Mouse (Mus musculus) embryonic facial prominence, embryonic 11.5 days (tissue): ENCODE measurements around the gene Trove2. TPM values are rescaled to one million over a fixed set of nuclear protein-coding genes. Genes with fewer than 3 reads are reported as not detected.

Experiments
- ATAC-seq: fragments of 200-750 bp; cut with Nextera tagmentation; replicated peaks from 2 replicates; pipeline ENCODE4 v1.8.0; 2017; ENCODE audit warnings: low read depth; ENCODE audit not compliant: insufficient number of reproducible peaks, low FRiP score, low TSS enrichment
- DNase-seq: peaks from one replicate; pipeline ENCODE4 v3.0.0-alpha.2; 2015; ENCODE audit warnings: low spot score
- H3K27ac ChIP-seq: fragments of 300-500 bp; sonication (generic); replicated peaks from 2 replicates; pipeline ENCODE4 v1.5.1; 2014; ENCODE audit warnings: mild to moderate bottlenecking, low read depth, low read length, control low read depth
- H3K27me3 ChIP-seq: fragments of 300-500 bp; sonication (generic); 2 replicates; pipeline ENCODE4 v1.6.1; 2014; ENCODE audit warnings: mild to moderate bottlenecking, low read length, moderate library complexity, mixed read lengths; ENCODE audit not compliant: control insufficient read depth, insufficient read depth
- H3K36me3 ChIP-seq: fragments of 300-500 bp; sonication (generic); replicated peaks from 2 replicates; pipeline ENCODE4 v1.6.1; 2014; ENCODE audit warnings: low read depth, mild to moderate bottlenecking, low read length, moderate library complexity, mixed read lengths; ENCODE audit not compliant: control insufficient read depth, insufficient read depth
- H3K4me1 ChIP-seq: fragments of 300-500 bp; sonication (generic); 2 replicates; pipeline ENCODE4 v1.6.1; 2014; ENCODE audit warnings: low read length, mixed read lengths; ENCODE audit not compliant: control insufficient read depth, insufficient read depth
- H3K4me2 ChIP-seq: fragments of 300-500 bp; sonication (generic); 2 replicates; pipeline ENCODE4 v1.6.1; 2014; ENCODE audit warnings: low read depth, mild to moderate bottlenecking, control low read depth, low read length, moderate library complexity
- H3K4me3 ChIP-seq: fragments of 300-500 bp; sonication (generic); 2 replicates; pipeline ENCODE4 v1.5.1; 2014; ENCODE audit warnings: low read depth, low read length, control low read depth
- H3K9ac ChIP-seq: fragments of 300-500 bp; sonication (generic); replicated peaks from 2 replicates; pipeline ENCODE4 v1.6.1; 2014; ENCODE audit warnings: mild to moderate bottlenecking, control low read depth, low read length
- H3K9me3 ChIP-seq: fragments of 300-500 bp; sonication (generic); replicated peaks from 2 replicates; pipeline ENCODE4 v1.6.1; 2016; ENCODE audit warnings: mild to moderate bottlenecking, low read length, inconsistent platforms, mixed read lengths; ENCODE audit not compliant: control insufficient read depth
- WGBS: fragments of 180-500 bp; shearing (Covaris S2); extraction: QIAGEN DNeasy Blood & Tissue Kit; methylation state at CpG from one replicate; pipeline ENCODE4 v1.1.7; 2014; 5-methylcytosine and 5-hydroxymethylcytosine counted together
- polyA plus RNA-seq: library from polyadenylated mRNA; unstranded; fragments of >200 nt; fragmentation: Nextera tagmentation; extraction: Ambion mirVana; gene quantifications from 2 replicates; pipeline ENCODE4 v1.2.1, GENCODE M21; 2014

Gene Trove2
- polyA plus RNA-seq, 1 experiment from 2014 or later = 31.0 TPM

- H3K9me3 ChIP-seq = no peaks in the 10 kb centered on the region
- under 1% methylated on average over 65 of the region's 74 CpGs for WGBS
- ATAC-seq = peak; percentile 100
- no peaks in the 10 kb centered on the region; the same call in 1 of the 2 replicates for H3K36me3 ChIP-seq
- peak within 1 kb of the TSS; percentile 92 for H3K9ac ChIP-seq
- H3K4me1 ChIP-seq = no peaks in the 10 kb centered on the region
- peak within 1 kb of the TSS; percentile 87 for H3K27ac ChIP-seq
- H3K4me3 ChIP-seq = peak within 1 kb of the TSS; percentile 73
- peak; percentile 91 for DNase-seq
- no peaks in the 10 kb centered on the region for H3K27me3 ChIP-seq
- peak within 1 kb of the TSS; percentile 57 for H3K4me2 ChIP-seq
These were observed 74.1 kb downstream of the Trove2 start, which contains the start of gene Cdc73 for GRCm38 (mm10) chr1:143702741-143703262. Gene Cdc73, minus strand, starts transcription at chr1:143702893.

GRCm38 (mm10) chr1:143702141-143702740, 74.6 kb downstream of the Trove2 start:
- H3K27me3 ChIP-seq = no peaks in the 10 kb centered on the region
- H3K9ac ChIP-seq = peak overlapping the region; percentile 92
- H3K4me1 ChIP-seq = no peaks in the 10 kb centered on the region
- WGBS = under 1% methylated on average over 31 of the region's 48 CpGs
- no peaks in the 10 kb centered on the region for H3K9me3 ChIP-seq
- peak overlapping the region; percentile 57 for H3K4me2 ChIP-seq
- ATAC-seq (peak; percentile 81), DNase-seq (peak; percentile 42)
- peak overlapping the region; percentile 87 for H3K27ac ChIP-seq
- no peaks in the 10 kb centered on the region; the same call in 1 of the 2 replicates for H3K36me3 ChIP-seq
- peak overlapping the region; percentile 73 for H3K4me3 ChIP-seq

- Histone ChIP-seq H3K9me3 (no peaks in the 10 kb centered on the region), H3K4me1 (no peaks in the 10 kb centered on the region), H3K36me3 (no peaks in the 10 kb centered on the region; the same call in 1 of the 2 replicates), H3K27ac (no peak overlapping the region; the same call in 1 of the 2 replicates), H3K4me3 (peak overlapping the region; percentile 73), H3K27me3 (no peaks in the 10 kb centered on the region), H3K4me2 (peak overlapping the region; percentile 57), H3K9ac (peak overlapping the region; percentile 92)
- ATAC-seq (no peak), DNase-seq (no peak)
- 0% methylated on average over 13 of the region's 13 CpGs for WGBS
These were observed 75.1 kb downstream of the Trove2 start for GRCm38 (mm10) chr1:143701736-143702135.

Other genes with a start within 250 kb of the Trove2 start
- gene B3galt2, start 136.4 kb downstream of the Trove2 start, polyA plus RNA-seq = 0.35 and 0.74 TPM in 2 replicates
- 24.5 and 27.3 TPM in 2 replicates for gene Cdc73, start 74.2 kb downstream of the Trove2 start, polyA plus RNA-seq
- 80.4 and 87.3 TPM in 2 replicates for gene Glrx2, start 60.7 kb downstream of the Trove2 start, polyA plus RNA-seq
- gene Uchl5, start 204 bp upstream of the Trove2 start, polyA plus RNA-seq = 78.5 and 90.2 TPM in 2 replicates
- gene Rgs2, start 227.1 kb upstream of the Trove2 start, polyA plus RNA-seq = 67.8 and 86.1 TPM in 2 replicates